Mouse (Mus musculus): ENCODE data around the gene Mfn1.

Mfn1 gene

DNA sequence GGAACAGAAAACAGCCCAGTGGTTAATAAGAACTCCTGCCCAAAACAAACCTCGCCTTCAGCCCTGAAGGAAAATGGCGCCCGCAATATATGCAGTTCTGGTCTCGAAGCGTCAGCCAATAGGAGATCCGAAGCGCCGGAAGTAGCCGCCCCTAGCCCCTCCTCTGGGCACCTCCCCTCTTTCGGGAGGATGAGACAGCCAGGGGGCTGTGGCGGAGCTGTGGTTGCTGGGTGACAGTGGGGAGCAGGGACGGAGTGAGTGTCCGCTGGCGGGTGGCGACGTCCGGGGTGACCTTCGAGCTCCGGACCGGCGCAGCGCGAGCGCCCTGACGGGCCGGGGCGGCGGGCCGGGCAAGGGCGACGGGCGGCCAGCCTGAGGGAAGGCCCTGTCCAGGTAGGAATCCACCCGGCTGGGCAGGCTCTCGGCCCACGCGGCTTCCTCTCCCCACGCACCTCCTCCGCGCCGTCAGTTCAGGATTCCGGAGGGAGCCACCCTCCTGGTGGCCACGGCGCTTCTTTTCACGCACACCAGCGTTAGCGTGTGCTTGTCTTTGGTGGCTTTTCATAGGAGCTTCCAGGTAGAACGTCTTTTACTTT is at the start of gene Mfn1:
Mfn1 (plus strand) TSS at position 163 of the 596 bp plus-strand sequence.
- DNase-seq: peak; percentile 96

DNA sequence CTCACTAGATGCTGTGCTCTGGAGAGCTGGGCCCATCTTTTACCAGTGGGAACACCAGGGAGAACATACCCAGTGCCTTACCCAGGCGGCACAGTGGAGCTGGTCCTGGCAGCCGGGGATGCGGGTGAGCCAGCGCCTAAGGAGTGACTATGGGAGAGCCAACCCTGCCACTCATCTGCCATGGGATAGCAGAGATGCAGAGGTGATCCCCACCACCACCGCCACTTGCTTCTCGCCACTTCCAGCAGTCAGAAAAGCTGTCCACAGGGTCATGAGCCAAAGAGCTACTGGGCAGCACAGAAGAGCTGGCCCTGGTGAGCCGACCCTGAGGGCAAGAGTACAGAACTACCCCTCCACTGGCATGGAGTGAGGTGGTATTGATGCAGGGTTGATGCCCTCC is 49.3 kb upstream of the Mfn1 start:
- DNase-seq: no peak

DNA sequence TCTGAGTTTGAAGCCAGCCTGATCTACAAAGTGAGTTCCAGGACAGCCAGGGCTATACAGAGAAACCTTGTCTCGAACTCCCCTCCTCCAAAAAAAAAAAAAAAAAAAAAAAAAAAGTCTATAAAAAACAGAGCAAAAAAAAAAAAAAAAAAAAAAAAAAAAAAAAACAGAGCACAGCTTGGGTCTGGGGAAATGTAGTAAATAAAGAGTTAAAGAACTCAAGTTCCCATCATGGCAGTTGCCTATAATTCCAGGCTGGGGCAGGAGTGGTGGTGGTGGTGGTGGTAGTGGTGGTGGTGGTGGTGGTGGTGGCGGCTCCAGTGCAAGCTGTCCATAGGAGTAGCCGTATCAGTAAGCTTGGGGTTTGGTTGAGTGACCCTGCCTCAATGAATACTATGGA is 46.2 kb upstream of the Mfn1 start:
- no peak for DNase-seq

DNA sequence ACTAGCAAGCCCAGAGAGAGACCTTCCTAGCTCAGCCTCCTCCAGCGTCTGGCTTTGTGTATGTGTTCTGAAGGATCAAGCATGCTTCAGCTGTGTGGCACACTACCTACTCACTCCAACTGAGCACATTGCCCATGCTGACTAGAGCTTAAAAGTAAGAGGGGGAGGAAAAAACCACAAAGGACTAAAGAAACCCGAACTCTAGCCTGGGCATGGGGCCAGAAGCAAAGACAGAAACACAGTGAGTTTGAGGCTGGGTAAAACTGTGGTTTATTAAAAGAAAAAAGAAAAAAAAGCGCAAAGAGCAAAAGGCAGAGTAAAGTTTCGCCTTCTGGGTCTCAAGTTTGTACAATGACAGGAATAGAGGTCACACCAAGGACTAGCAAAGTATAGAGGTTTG is 42.7 kb upstream of the Mfn1 start:
- DNase-seq: no peak

DNA sequence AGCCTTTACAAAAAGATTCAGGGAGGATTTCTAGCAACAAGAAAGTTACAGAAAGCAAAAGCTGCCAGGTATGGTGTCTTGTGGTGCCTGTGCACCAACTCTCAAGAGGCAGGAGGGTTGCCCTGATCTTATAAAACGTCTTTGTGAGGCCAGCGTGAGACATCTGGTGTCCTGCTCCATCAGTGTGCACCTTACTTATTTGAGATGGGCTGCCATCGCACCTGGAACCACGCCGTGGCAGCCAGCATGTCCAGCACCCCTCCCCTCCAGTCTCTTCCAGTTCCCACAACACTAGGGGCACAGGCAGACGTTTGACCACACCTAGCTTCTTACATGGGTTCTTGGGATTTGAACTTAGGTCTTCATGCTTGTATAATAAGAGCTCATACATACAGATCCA is 41.1 kb upstream of the Mfn1 start:
- no peak for DNase-seq

DNA sequence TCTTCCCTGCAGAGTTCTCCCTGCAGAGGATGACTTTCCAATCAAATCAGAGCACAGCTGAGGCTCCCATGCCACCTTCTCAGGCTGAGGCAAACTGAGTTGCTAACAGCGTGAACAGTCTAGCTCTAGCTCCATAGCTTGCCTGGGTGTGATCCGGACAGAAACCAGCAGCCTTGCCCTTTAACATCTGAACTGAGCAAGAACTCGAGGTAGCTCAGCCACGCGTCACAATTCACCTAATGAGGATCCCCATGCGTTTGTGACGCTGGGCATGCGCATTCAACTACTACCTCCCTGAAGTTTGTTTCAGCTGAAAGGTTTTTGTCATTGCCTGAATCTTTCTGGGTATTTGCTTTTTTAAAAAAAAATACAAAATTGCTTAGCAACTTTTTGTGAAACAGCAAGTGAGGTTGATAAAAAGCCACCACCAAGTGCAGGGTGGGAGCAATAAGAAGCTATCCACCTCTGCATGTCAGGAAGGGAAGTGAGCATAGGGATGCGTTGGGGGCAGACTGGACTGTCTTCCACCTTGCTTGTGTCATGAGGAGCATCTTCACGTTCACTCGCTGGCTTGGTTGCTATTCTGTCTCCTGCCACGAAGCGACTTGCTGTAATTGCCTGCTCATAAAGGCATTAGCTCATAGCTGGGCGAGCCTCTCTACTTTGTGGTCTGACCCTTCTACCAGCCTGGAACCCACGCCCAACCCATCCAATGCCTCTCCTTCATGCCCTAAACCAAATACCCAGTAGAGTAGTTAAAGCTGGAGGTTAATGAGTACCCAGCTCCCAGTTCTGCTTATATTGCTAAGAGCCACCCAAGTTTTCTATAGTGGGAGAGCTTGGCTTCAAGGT is 39.0 kb upstream of the Mfn1 start:
- DNase-seq: no peak

DNA sequence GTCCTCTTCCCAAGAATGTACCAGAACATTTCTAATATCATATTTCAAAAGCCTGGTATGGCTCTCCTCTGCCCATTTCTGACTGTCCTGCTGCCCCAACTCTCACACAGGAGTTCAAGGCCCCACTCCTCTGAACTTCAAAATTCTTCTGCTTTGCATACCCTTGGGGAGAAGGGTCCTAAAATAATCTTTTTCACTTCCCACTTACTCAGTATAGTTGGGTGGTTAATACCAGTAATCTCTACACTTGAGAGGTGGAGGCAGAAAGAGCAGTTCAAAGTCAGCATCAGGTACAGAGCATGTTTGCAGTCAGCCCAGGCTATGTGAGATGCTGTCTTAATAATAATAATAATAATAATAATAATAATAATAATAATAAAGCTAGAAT is 38.3 kb upstream of the Mfn1 start:
- DNase-seq: no peak

DNA sequence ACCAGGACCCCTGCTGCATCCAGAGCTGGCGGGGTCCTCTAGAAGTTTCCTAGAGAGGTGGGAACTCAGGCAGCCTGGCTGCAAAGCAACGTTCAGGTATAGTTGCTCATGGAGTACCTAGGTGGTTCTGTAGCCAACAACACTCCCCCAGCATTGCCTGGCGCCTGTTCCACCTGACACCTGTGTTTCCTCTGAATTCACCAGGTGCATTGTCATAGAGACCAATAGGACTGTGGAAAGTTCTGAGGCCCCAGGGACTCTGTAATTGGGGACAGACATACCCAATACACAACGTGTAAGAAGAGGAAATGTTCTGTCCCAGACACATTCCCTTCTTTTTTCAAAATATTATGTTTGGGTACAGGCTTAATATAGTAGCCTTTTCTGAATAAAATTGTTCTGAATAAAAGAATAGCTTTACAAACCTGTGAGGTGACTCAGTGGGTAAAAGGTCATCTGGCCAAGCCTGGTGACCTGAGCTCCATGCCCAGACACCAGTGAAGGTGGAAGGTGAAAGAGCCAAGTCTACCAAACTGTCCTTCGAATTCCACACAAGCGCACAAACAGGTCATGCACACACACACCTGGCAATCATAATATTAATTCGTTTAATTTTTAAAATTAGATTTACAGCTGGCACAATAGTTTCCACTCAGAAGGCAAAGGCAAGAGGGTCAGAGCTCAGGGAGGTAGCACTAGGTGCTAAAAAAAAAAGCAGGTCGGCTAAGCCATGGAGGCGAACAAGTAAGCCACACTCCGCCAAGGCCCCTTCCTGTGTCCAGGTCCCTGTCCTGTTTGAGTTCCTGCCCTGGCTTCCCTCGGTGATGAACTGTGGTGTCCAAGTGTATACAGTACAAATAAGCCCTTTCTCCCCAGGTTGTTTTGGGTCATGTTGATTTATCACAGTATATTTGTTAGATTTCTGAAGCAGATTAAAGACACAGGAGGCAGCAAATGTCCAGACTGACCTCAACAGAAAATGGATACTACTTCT is 36.9 kb upstream of the Mfn1 start, which contains the start of gene Kcnmb3:
Kcnmb3 (minus strand) TSS at position 135 of the 994 bp plus-strand sequence.
- DNase-seq: no peak

DNA sequence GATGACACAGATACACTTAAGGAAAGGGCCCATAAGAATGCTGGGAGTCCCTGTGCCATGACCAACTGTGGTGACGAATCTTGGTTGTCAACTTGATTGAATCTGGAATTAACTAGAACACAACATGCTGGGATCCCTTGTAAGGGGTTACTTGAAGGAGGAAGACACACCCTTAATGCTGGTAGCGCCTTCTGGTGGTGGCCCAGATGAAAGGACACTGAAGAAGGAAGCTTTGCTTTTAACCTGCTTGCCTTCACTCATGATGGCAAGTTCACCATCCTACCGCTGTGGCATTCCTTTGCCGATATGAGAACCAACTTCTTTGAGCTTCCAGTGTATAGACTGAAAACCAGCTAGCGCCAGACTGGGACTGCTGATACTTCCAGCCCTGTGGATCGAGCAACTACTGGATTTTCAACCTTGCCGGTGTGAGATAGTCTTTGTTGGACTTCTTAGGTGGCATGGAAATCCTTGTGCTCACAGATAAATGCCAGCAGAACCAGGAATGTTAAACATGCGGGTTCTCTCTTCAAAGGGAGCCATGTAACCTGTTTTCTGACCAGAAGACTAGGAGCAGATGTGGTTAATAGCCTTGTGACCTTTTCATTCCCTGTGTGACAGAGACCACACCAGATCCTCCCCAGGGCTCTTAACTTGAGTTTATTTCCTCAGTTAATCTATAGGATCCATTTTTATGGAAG is 34.7 kb upstream of the Mfn1 start:
- no peak for DNase-seq

DNA sequence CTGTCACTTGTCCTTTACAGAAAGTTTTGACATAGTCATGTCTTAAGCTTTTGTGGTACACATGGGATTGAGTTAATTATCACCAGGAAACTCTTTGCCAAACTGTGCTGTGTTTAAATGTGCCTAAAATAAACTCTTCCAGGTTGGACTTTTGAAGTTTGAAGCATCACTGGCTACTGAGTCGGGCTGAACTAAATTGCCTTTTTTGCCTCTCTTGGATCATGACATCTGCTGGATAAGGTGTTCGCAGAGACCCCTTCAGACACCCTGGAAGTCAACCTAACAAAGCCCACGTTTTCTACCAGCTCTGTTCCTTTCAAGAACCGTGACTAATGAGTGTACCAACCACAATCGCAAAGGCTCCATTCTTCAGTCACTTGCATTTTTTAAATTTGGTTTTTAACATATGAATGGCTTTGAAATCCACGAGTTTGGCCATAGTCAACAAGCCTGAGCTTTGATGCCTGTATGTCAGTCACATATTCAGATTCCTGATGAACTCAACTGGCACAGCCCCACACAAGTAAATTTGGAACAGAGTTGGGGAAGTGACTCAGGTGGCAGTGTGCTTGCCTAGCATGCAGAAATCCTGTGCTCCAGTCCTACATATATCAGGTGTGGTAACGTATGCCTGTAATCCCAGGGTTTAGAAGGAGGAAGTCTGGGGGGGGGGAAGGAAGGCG is 34.0 kb upstream of the Mfn1 start:
- no peak for DNase-seq

DNA sequence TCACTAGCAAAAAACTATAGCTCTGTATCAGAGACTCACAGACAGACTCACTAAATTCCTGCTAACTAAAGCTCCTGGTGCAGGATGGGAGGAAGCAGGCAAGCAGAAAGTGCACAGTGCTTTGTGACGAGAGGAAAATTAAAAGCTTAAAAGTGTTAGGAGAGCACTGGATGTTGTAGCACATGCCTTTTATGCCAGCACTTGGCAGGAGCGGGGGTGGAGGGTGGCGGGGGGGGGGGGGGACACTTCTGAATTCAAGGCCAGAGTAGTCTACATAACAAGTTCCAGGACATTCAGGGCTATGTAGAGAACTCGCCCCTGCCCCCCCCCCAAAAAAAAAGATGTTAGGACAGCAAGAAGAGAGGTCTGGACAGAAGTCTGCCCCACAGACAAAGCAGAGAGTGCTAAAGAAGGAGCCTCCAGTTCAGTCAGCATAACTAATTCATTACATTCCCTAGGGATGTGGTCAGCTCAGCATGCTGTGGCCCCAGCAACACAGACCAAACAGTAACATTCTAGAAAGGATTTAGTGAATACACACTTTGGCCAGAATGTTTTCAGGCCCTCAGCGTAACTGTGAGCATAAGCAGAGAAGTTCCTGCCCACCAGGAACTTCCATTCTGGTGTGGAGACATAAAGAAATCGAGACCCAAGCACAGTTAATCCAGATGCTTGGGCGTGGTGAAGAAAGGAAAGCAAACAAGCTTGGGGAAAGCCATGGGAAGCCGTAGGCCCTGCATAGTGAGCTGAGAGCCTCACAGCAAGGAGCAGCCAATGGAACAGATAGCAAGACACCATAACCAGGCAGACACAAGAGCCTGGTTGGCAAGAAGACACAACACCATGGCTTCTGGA is 33.2 kb upstream of the Mfn1 start:
- peak; percentile 36 for DNase-seq

DNA sequence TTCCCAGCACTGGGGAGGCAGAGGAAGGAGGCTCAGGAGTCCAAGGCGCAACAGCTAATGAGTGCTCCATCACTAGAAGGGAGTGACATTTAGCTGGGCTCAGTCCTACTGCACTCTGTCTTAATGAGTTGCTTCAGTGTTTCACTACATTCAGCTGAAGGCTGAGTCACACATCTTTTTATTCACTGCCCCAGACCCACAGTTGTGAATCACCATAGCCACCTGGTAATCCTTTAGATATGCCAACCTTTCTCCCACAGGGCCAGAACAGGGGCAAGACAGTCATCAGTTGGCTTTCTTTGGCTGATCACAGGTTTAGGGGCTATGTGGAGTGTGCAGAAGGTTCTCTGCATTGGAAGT is 32.6 kb upstream of the Mfn1 start:
- DNase-seq: no peak

DNA sequence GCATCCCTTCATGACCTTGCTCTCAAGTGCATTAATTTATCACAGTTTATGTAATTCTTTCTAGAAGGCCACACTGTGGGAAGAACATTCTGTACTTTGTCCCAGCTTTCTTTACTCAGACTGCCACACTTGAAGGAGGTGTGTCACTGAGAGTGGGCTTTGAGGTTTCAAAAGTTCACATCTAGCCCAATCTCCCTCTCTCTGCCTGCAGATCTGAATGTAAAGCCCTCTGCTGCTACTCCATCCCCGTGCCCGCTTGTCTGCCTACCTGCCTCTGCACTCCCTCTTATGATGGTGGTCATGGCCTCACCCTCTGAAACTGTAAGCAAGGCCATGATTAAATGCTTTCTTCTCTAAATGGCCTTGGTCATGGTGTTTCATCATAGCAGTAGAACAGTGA is 28.9 kb upstream of the Mfn1 start:
- no peak for DNase-seq

DNA sequence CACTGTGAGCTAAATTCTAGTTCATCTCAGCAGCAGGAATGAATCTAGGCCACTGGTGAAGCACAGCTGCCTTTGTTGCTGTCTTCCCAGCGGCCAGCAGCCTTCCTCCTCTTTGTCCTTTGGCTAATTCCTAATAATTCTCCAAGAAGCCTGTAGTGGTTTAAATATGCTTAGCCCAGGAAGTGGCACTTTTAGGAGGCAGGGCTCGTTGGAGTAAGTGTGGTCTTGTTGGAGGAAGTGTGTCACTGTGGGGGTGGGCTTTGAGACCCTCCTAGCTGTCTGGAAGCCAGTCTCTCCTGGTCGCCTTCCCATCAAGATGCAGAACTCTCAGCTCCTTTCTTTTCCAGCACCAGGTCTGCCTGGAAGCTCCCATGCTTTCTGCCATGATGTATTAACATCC is 23.4 kb upstream of the Mfn1 start:
- DNase-seq: no peak

DNA sequence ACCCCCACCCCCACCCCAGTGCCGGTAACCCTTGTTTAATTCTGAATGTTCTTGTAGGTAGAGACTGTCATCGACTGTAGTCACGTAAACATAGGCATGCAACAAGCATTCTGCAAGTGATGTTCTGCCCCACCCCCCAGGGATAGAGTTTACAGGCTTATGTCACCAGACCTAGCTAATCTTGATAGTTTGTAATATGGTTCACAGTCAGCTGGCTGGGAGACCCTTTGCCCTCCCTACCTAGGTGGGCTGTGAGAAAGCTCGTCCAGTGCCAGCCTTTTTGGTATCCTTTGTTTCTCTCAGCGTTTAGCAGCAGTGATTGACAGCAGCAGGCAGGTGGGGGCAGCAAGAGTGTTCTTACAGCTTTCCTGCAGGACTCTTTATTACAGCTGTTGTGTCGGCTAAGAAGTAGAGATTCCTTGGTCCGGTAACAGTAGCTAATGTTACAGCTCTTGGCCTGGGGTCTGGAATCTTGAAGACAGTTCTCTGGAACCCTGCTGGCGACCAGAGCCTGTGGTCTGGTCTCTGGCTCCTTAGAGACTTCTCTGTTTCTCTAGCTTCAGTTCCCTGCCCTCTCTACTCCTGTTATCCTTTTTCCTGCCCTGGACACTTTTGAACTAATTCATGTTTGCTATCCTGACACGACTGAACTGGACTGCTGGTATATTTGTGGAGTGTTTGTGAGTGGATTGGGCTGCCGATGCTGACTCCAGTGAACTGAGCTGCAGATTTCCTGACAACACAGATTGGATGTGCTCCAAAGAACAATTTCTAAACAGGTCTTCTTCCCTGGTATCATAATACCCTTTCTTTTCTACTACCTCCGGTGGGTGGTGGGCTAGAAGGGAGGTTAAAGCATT is 22.7 kb upstream of the Mfn1 start:
- DNase-seq: no peak

DNA sequence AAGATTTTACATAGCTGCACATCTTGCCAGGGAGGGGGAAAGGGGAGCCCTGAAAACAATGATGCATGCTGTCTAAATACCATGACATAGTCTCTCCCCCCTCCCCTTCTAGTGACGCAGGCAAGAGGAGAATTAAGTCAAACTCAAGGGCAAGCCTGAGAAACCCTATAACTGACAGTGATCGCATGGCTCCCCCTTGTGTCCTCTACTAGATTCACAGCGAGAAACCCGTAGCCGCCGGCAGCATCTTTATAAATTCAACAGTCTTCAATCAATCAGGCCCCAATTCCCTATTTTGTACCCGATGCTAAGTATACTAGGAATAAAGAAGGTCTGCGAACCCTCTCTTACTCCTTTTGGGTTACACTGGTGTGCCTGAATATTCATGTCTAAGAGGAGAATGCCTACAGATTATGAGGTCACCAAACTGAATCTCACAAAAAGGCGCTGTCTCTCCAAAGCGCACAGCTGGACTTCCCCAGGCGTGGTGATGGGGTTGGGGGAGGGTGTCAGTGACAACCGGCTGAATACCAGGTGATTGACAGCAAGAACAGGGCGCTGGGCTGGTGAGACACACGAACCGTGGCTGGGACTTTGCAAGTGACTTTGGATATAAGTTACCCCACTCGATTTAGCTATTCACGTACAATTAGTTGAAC is 20.5 kb upstream of the Mfn1 start:
- DNase-seq: peak; percentile 89

DNA sequence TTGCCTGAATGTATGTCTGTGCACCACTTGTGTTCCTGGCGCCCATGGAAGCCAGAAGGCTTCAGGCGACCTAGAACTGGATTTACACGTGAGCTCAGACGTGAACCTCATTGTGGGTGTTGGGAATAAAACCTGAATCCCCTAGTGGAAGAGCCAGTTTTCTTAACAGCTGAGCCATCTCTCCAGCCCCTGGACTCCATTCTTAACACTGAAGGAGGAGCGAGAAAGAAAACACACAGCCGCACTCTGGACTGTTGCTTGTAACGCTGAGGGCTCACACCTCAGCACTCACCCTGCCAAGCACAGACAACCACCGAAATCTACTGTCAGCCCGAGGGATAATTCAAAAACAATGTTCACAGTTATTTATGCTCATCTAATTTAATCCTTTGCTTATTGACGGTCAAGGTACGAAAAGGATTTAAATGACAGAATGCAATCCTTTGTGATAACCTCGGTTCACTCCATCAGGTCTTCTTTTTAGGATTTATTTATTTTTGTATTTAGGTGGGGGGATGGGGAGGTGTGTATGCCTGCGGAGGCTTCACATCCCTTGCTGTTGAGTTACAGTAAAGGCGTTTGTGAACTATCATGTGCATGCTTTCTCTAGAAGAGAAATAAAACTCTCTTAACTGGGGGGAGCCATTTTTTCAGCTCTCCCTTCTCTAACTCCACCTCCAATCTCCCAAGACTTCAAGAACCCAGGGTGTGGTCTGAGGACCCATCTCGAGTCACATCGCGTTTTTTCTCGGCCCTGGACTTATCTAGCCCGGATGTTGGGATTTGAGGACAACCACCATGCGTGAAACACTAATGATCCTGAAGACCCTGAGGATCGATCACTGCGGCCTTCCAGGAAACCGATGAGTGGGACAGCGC is 19.5 kb upstream of the Mfn1 start, which contains the start of gene Zfp639:
Zfp639 (plus strand) TSS at position 764 of the 879 bp plus-strand sequence.
- peak; percentile 36 for DNase-seq
